In the genomic region with DNA sequence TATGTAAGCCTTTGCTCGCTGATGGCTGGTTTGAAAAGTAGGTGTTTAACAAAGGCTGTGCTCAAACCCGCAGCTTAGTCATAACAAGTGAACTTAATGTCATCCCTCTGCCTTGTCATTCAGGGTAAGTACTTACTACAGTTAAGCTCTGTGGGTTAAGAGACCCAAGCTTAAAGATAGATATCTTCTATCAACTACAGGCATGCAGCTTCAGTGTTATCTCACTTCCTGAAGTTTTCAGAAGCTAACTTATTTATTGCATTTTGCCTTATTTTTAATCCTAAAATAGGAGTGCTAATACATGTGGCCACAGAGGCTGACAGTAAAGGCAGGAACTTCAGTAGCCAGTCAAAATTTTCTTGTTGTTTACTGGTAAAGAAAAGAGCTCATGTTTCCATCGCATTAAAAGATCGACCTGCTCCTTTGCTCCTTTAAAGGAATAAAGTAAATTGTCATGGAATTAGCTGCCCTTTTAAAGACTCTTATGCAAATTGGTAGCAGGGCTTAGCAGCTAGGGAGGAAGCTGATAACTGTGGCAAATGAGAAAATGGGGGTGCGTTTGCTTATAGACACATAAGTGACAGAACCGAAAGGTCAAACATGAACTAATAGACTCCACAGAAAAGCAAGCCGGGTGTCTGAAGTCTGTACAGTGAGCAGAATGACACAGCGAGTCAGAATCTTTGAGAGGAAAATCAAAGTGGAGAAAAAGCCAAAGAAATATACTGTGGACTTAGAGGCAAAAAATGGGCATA, we compare ENCODE assay signal across 26 mouse cellular contexts. TPM values are rescaled to one million over a fixed set of nuclear protein-coding genes. Genes with fewer than 3 reads are reported as not detected.
DNase-seq lines count a peak whose midpoint lies in the region; ATAC-seq and TF ChIP-seq lines count a peak whose summit lies in the region.
"Had no signal": no experiment of that assay in that cellular context is flagged by ENCODE, and none has a peak within 500 bp of the region (broad histone marks: within the 10 kb centered on the region; RNA-seq: fewer than 3 reads in every experiment).

No protein-coding gene starts in this region.

- ATAC-seq in embryonic facial prominence, embryonic 14.5 days (ENCODE audit: low read depth) = no peak; the same call in 1 of the 2 replicates
- ATAC-seq in hematopoietic stem cell, adult 5-6 weeks (replicated peaks in 1 of 2; ENCODE audit: insufficient read depth in 1 of 2, low FRiP score in 2 of 2, low TSS enrichment in 1 of 2, low read depth in 1 of 2, poor library complexity in 2 of 2, severe bottlenecking in 2 of 2) = peak; percentile 66 to 69
- peak; percentile 84 for ATAC-seq in megakaryocyte-erythroid progenitor cell, adult 5-6 weeks (replicated peaks; ENCODE audit: low FRiP score, low TSS enrichment, poor library complexity, severe bottlenecking)
- ATAC-seq: forebrain, embryonic 15.5 days; intestine, postnatal 0 days had no signal

- H3K9me3 ChIP-seq in embryonic facial prominence, embryonic 14.5 days (ENCODE audit: control insufficient read depth, low read length) = no peaks in the 10 kb centered on the region
- H3K9me3 ChIP-seq in embryonic facial prominence, embryonic 10.5 days = no peaks in the 10 kb centered on the region
- H3K9me3 ChIP-seq in MEL (replicated peaks; ENCODE audit: insufficient read depth, low read length) = no peaks in the 10 kb centered on the region
- H3K9me3 ChIP-seq: embryonic facial prominence, embryonic 15.5 days; forebrain, embryonic 15.5 days; heart, embryonic 10.5 days; hindbrain, embryonic 15.5 days; limb, embryonic 15.5 days; midbrain, embryonic 10.5 days; neural tube, embryonic 15.5 days; stomach, embryonic 15.5 days had no signal

- no peaks in the 10 kb centered on the region for H3K36me3 ChIP-seq in embryonic facial prominence, embryonic 14.5 days (ENCODE audit: control insufficient read depth, insufficient read depth, low read length)
- no peaks in the 10 kb centered on the region for H3K36me3 ChIP-seq in embryonic facial prominence, embryonic 10.5 days (replicated peaks)
- H3K36me3 ChIP-seq in MEL (ENCODE audit: control insufficient read depth in 1 of 2, insufficient read depth in 2 of 2, low read length in 2 of 2) = peaks cover 0 to 14% of the 10 kb centered on the region in 2 experiments; a peak in 2 of 4 replicates
- H3K36me3 ChIP-seq: embryonic facial prominence, embryonic 15.5 days; forebrain, embryonic 15.5 days; heart, embryonic 10.5 days; hindbrain, embryonic 15.5 days; limb, embryonic 15.5 days; midbrain, embryonic 10.5 days; neural tube, embryonic 15.5 days; stomach, embryonic 15.5 days had no signal

- WGBS in embryonic facial prominence, embryonic 14.5 days = 63% methylated on average over 8 of the region's 8 CpGs
- WGBS in embryonic facial prominence, embryonic 10.5 days = 72% methylated on average over 8 of the region's 8 CpGs

- TF ChIP-seq EP300 in MEL (IDR thresholded peaks at IDR 0.05; ENCODE audit: low read depth in 1 of 2, low read length in 2 of 2) = peak; percentile 92 to 94

- no peak; the same call in 1 of the 2 replicates for TF ChIP-seq RAD21 in MEL (IDR thresholded peaks at IDR 0.05; ENCODE audit: low read depth, low read length)

- no peak for TF ChIP-seq CTCF in MEL (IDR thresholded peaks at IDR 0.05 in 2 of 3, conservative IDR thresholded peaks at IDR 0.05 in 1 of 3; ENCODE audit: control insufficient read depth in 1 of 3, insufficient read depth in 1 of 3, low read depth in 2 of 3, low read length in 3 of 3, poor library complexity in 1 of 3, severe bottlenecking in 1 of 3)
- TF ChIP-seq CTCF in left cerebral cortex, adult 2 months (IDR thresholded peaks at IDR 0.05) = no peak

- no peak for TF ChIP-seq POLR2A in MEL (IDR thresholded peaks at IDR 0.05; ENCODE audit: control insufficient read depth in 1 of 2, insufficient read depth in 1 of 2, low read depth in 1 of 2, low read length in 2 of 2, poor library complexity in 1 of 2)

- no peaks in the 10 kb centered on the region for H3K27me3 ChIP-seq in embryonic facial prominence, embryonic 14.5 days (replicated peaks; ENCODE audit: control insufficient read depth, insufficient read depth, low read length)
- no peaks in the 10 kb centered on the region for H3K27me3 ChIP-seq in embryonic facial prominence, embryonic 10.5 days (replicated peaks; ENCODE audit: low read depth, poor library complexity, severe bottlenecking)
- H3K27me3 ChIP-seq in MEL (ENCODE audit: control insufficient read depth in 1 of 2, insufficient read depth in 2 of 2, low read length in 2 of 2) = no peaks in the 10 kb centered on the region
- H3K27me3 ChIP-seq: embryonic facial prominence, embryonic 15.5 days; forebrain, embryonic 15.5 days; hindbrain, embryonic 15.5 days; limb, embryonic 15.5 days; neural tube, embryonic 15.5 days; stomach, embryonic 15.5 days had no signal

- H3K9ac ChIP-seq in embryonic facial prominence, embryonic 14.5 days (ENCODE audit: low read depth, low read length) = no peak overlapping the region
- peak overlapping the region; percentile 32 for H3K9ac ChIP-seq in MEL (ENCODE audit: control insufficient read depth, low read depth, low read length, poor library complexity, severe bottlenecking)
- H3K9ac ChIP-seq: embryonic facial prominence, embryonic 15.5 days; forebrain, embryonic 15.5 days; hindbrain, embryonic 15.5 days; limb, embryonic 15.5 days; neural tube, embryonic 15.5 days; stomach, embryonic 15.5 days had no signal

- no peak overlapping the region for H3K4me3 ChIP-seq in embryonic facial prominence, embryonic 14.5 days (ENCODE audit: low read depth, low read length)
- no peak overlapping the region for H3K4me3 ChIP-seq in embryonic facial prominence, embryonic 10.5 days
- H3K4me3 ChIP-seq in MEL (ENCODE audit: control insufficient read depth in 1 of 2, insufficient read depth in 1 of 2, low read depth in 2 of 2, low read length in 2 of 2) = peak overlapping the region; percentile 13 to 62
- H3K4me3 ChIP-seq in left cerebral cortex, adult 2 months = no peak overlapping the region
- H3K4me3 ChIP-seq: embryonic facial prominence, embryonic 15.5 days; forebrain, embryonic 15.5 days; heart, embryonic 10.5 days; hindbrain, embryonic 15.5 days; limb, embryonic 15.5 days; midbrain, embryonic 10.5 days; neural tube, embryonic 15.5 days; stomach, embryonic 15.5 days had no signal

- DNase-seq in embryonic facial prominence, embryonic 14.5 days (ENCODE audit: low spot score) = peak; percentile 12
- no peak for DNase-seq in embryonic facial prominence, embryonic 10.5 days (ENCODE audit: low spot score)
- peak; percentile 79 for DNase-seq in MEL (ENCODE audit: low read depth, low spot score)
- DNase-seq in left cerebral cortex, adult 2 months (ENCODE audit: extremely low spot score in 1 of 2, low spot score in 2 of 2) = no peak
- no peak for DNase-seq in left cerebral cortex, adult 11 months (ENCODE audit: low spot score)
- DNase-seq: adrenal gland, postnatal 14 days; cerebellum, postnatal 10 days; heart, postnatal 4 days; kidney, postnatal 36 days; layer of hippocampus, adult 9-11 months; left cerebral cortex, postnatal 4 days; lung, adult 2 months; right cerebral cortex, adult 18-20 months; right cerebral cortex, postnatal 4 days; thymus, postnatal 25 days had no signal

- H3K27ac ChIP-seq in embryonic facial prominence, embryonic 14.5 days (replicated peaks; ENCODE audit: low read depth, low read length) = no peak overlapping the region
- no peak overlapping the region for H3K27ac ChIP-seq in embryonic facial prominence, embryonic 10.5 days (replicated peaks)
- H3K27ac ChIP-seq in MEL (ENCODE audit: control insufficient read depth, low read depth, low read length) = peak overlapping the region; percentile 73
- H3K27ac ChIP-seq in left cerebral cortex, adult 2 months = no peak overlapping the region
- H3K27ac ChIP-seq: embryonic facial prominence, embryonic 15.5 days; forebrain, embryonic 15.5 days; heart, embryonic 10.5 days; hindbrain, embryonic 15.5 days; limb, embryonic 15.5 days; midbrain, embryonic 10.5 days; neural tube, embryonic 15.5 days; stomach, embryonic 15.5 days had no signal

- H3K79me2 ChIP-seq in MEL (ENCODE audit: control insufficient read depth, insufficient read depth, low read length, poor library complexity) = no peaks in the 10 kb centered on the region

- no peak overlapping the region for H3K4me2 ChIP-seq in embryonic facial prominence, embryonic 14.5 days (ENCODE audit: low read depth, low read length)
- H3K4me2 ChIP-seq: embryonic facial prominence, embryonic 15.5 days; forebrain, embryonic 15.5 days; hindbrain, embryonic 15.5 days; limb, embryonic 15.5 days; neural tube, embryonic 15.5 days; stomach, embryonic 15.5 days had no signal

- H3K4me1 ChIP-seq in embryonic facial prominence, embryonic 14.5 days (ENCODE audit: control insufficient read depth, insufficient read depth, low read length) = no peaks in the 10 kb centered on the region
- H3K4me1 ChIP-seq in embryonic facial prominence, embryonic 10.5 days = no peaks in the 10 kb centered on the region
- peaks cover 9 to 15% of the 10 kb centered on the region in 2 experiments for H3K4me1 ChIP-seq in MEL (ENCODE audit: control insufficient read depth in 1 of 2, insufficient read depth in 2 of 2, low read length in 2 of 2)
- H3K4me1 ChIP-seq: embryonic facial prominence, embryonic 15.5 days; forebrain, embryonic 15.5 days; heart, embryonic 10.5 days; hindbrain, embryonic 15.5 days; limb, embryonic 15.5 days; midbrain, embryonic 10.5 days; neural tube, embryonic 15.5 days; stomach, embryonic 15.5 days had no signal

- intact Hi-C loops in left cerebral cortex, adult 2 months (cut with DNase I) = no loop called here

TF ChIP-seq in MEL, 35 proteins besides CTCF, POLR2A, EP300 and RAD21 (continues in another document):
- TF ChIP-seq UBTF (IDR thresholded peaks at IDR 0.05; ENCODE audit: borderline replicate concordance, insufficient read depth, low read depth, low read length) (no peak), HCFC1 (IDR thresholded peaks at IDR 0.05; ENCODE audit: low read depth, low read length) (0 out of 2 replicates have a peak, but pooled peaks have one; percentile 43), BHLHE40 (IDR thresholded peaks at IDR 0.05; ENCODE audit: borderline replicate concordance, low read depth, low read length) (peak; percentile 50; the same call in 1 of the 2 replicates), MAZ (IDR thresholded peaks at IDR 0.05; ENCODE audit: low read depth, low read length) (0 out of 2 replicates have a peak, but pooled peaks have one; percentile 48), SMC3 (IDR thresholded peaks at IDR 0.05; ENCODE audit: low read depth, low read length) (no peak)

RNA-seq across cellular contexts. Expression of a gene that starts 55.9 kb away (rescaled TPM):
- 14.9 and 16.6 TPM in 2 replicates for polyA plus RNA-seq in embryonic facial prominence, embryonic 14.5 days (2014; fragmentation: Nextera tagmentation; extraction: Ambion mirVana)
- 10.8 and 12.4 TPM in 2 replicates for polyA plus RNA-seq in embryonic facial prominence, embryonic 10.5 days (2016; fragmentation: Nextera tagmentation; extraction: Ambion mirVana)
- total RNA-seq in MEL (2012; rRNA removed) = 11.1 and 12.3 TPM in 2 replicates
- polyA plus RNA-seq in MEL (2012; ENCODE audit: insufficient read depth in 1 of 2, insufficient read length in 2 of 2, low read depth in 1 of 2, low replicate concordance in 2 of 2, missing spikeins in 1 of 2) = 10 to 100 TPM; 13.6 to 26.9 TPM
- 17.6 and 25.3 TPM in 2 replicates for total RNA-seq in hematopoietic stem cell, adult 5-6 weeks (2017)
- total RNA-seq in megakaryocyte-erythroid progenitor cell, adult 5-6 weeks (2014; fragmentation: Nextera tagmentation) = 1.1 and 1.2 TPM in 2 replicates
- total RNA-seq in megakaryocyte-erythroid progenitor cell, adult 5-6 weeks (2017) = 2.7 and 4.3 TPM in 2 replicates
- total RNA-seq in left cerebral cortex, adult 2 months (2021) = 10 to 100 TPM in 1 of 2 experiments, 1 to 10 TPM in 1; 8.8 to 13.3 TPM

Comparison
In these comparisons a context has a peak if more than half of its experiments do, and no peak if none do; other contexts are left out.
1. DNase-seq: peak in embryonic facial prominence, embryonic 14.5 days (single experiment) and MEL (single experiment); none in embryonic facial prominence, embryonic 10.5 days (single experiment), left cerebral cortex, adult 2 months (0 of 2) and left cerebral cortex, adult 11 months (single experiment).
2. H3K4me3 ChIP-seq: peak in MEL (2 of 2); none in embryonic facial prominence, embryonic 14.5 days (single experiment), embryonic facial prominence, embryonic 10.5 days (single experiment) and left cerebral cortex, adult 2 months (single experiment).